Mouse (Mus musculus): ENCODE measurements around the gene Triobp. TPM values are rescaled to one million over a fixed set of nuclear protein-coding genes. Genes with fewer than 3 reads are reported as not detected.

The Triobp gene
- polyA plus RNA-seq, 1 experiment from 2014 or later = 35.6 TPM

DNA sequence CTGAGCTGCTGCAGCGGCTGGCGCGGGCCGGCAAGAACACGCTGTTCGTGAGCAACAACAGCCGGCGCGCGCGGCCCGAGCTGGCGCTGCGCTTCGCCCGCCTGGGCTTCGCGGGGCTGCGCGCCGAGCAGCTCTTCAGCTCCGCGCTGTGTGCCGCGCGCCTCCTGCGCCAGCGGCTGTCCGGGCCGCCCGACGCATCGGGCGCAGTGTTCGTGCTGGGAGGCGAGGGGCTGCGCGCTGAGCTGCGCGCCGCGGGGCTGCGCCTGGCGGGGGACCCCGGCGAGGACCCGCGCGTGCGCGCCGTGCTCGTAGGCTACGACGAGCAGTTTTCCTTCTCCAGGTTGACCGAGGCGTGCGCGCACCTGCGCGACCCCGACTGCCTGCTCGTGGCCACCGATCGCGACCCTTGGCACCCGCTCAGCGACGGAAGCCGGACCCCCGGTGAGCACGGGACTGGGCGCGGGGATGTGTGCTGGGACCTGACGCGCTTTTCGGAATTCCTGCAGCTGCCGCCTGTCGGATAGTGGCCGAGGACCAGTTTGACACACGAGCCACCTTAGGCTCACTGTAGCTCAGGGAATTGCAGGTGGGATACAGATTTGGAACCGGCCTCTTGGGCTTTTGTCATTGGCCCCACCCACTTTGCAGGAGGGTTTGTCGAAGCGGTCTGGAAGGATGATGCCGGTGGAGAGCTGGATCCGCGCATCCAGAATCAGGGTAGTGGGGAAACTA is 33.3 kb upstream of the Triobp start:
- peak; percentile 68 for ATAC-seq
- H3K4me1 ChIP-seq = peaks cover 41% of the 10 kb centered on the region
- WGBS = under 1% methylated on average over 55 of the region's 87 CpGs
- H3K9ac ChIP-seq = peak overlapping the region; percentile 88
- H3K4me3 ChIP-seq = peak overlapping the region; percentile 81
- H3K9me3 ChIP-seq (replicated peaks) = no peaks in the 10 kb centered on the region
- peaks cover 12% of the 10 kb centered on the region for H3K36me3 ChIP-seq (ENCODE audit: poor library complexity, severe bottlenecking)
- peak overlapping the region; percentile 92 for H3K4me2 ChIP-seq
- H3K27ac ChIP-seq = peak overlapping the region; percentile 97
- no peaks in the 10 kb centered on the region for H3K27me3 ChIP-seq

DNA sequence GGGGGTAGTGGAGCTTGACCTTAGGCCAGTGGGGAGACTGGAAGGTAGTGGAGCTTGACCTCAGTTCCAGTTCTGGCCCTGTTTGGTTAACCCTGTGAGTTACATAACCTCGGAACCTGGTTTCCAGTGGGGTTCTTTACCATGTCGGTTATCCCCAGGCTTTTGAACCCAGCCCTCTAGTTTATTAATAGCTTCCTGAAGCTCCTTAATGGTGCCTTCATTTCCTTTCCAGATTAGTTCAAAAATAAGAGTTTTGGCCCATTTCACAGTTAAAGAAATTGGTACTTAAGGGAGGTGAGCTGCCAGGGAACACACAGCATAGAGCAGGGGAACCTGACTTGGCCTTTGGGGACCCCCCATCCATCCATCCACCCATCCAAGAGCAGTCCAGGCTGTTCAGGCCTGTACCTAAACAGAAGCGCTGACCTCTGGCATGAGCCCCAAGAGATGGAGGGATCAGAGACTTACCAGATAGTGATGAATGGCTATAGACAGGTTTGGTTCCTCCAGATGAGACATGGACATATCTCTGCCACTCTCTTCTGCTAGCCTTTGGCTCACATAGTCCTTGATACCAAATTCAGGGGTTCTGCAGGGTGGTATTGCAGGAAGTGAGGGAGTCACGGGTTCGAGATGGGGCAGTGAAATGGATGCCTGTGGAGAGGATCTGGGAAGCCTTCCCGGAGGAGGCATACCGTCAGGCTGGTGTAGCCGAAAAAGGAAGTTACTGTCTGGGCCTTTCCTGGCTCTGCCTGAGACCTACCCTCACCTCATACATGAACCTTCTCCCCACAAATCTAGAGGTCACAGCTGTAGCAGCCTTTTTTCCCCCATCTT is 32.5 kb upstream of the Triobp start:
- no peaks in the 10 kb centered on the region for H3K27me3 ChIP-seq
- no peak for ATAC-seq
- H3K4me1 ChIP-seq = peaks cover 41% of the 10 kb centered on the region
- peaks cover 19% of the 10 kb centered on the region for H3K36me3 ChIP-seq (ENCODE audit: poor library complexity, severe bottlenecking)
- 58% methylated on average over 8 of the region's 8 CpGs for WGBS
- H3K4me2 ChIP-seq = peak overlapping the region; percentile 92
- peak overlapping the region; percentile 81 for H3K4me3 ChIP-seq
- no peaks in the 10 kb centered on the region for H3K9me3 ChIP-seq (replicated peaks)
- H3K9ac ChIP-seq = peak overlapping the region; percentile 88
- peak overlapping the region; percentile 97 for H3K27ac ChIP-seq

DNA sequence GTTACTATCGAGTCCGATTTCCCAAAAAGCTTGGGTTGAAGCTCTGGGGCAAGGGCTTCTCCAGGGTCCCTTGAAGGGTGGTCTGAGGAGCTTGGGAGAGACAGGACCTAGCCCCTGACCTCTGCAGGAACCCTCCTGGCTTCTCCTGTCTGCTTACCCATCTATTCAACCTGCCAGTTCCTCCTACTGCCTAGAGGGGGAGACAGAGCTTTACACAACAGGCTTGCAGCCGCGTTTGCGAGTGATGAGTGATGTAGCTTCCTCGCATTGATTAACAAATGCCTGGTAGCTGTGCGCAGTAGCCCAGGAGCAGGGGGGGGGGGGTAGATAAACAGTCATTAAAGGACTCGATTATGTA is 31.9 kb upstream of the Triobp start:
- H3K27ac ChIP-seq = peak overlapping the region; percentile 76; the same call in 1 of the 2 replicates
- ATAC-seq = peak; percentile 34
- WGBS = 7% methylated on average over 8 of the region's 8 CpGs

DNA sequence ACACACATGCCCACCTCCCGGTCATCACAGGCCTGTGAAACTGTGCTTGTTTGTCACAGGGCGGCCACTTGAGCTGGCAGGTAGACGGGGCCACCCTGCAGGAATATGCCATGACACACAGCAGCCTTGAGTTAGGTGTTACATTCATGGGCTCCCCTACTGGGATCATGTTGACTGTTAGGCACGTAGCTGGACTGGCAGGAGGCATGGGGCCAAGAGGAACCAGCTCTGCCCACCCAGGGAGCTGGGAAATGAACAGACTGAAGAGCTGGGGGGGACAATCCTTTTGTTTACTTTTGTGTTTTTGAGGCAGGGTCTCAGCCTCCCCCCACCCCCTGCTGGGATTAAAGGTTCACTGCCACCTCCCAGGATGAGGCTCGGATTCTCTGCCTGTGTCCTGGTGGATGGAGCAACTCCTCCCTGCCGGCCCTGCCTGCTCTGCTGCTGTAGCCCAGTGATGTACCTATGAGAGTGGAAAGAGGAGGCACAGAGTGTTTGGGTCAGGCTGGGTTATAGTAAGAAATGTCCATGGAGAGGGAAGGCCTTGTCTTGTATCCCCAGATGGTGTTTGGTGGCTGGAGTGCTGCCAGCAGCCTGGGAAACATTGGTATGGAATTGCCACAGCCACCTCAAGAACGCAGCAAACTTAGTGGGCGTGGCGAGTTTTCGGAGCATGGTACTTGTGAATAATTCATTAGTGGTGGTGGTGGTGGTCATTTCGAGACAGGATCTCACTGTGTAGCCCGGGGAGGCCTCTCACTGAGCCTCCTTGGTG is 31.3 kb upstream of the Triobp start:
- WGBS = 41% methylated on average over 12 of the region's 12 CpGs
- ATAC-seq = no peak; the same call in 1 of the 2 replicates
- peaks cover 19% of the 10 kb centered on the region for H3K36me3 ChIP-seq (ENCODE audit: poor library complexity, severe bottlenecking)
- H3K9me3 ChIP-seq (replicated peaks) = no peaks in the 10 kb centered on the region
- H3K27me3 ChIP-seq = no peaks in the 10 kb centered on the region
- H3K4me3 ChIP-seq = peak overlapping the region; percentile 81
- peak overlapping the region; percentile 76 for H3K27ac ChIP-seq
- H3K4me1 ChIP-seq = peaks cover 41% of the 10 kb centered on the region
- H3K4me2 ChIP-seq = peak overlapping the region; percentile 92
- H3K9ac ChIP-seq = peak overlapping the region; percentile 88

More for the DNA sequence above, 31.9 kb upstream of the Triobp start:
- Histone ChIP-seq H3K9me3 (replicated peaks) (no peaks in the 10 kb centered on the region), H3K4me3 (peak overlapping the region; percentile 81), H3K27me3 (no peaks in the 10 kb centered on the region), H3K9ac (peak overlapping the region; percentile 88), H3K4me1 (peaks cover 41% of the 10 kb centered on the region), H3K4me2 (peak overlapping the region; percentile 92), H3K36me3 (ENCODE audit: poor library complexity, severe bottlenecking) (peaks cover 19% of the 10 kb centered on the region)

DNA sequence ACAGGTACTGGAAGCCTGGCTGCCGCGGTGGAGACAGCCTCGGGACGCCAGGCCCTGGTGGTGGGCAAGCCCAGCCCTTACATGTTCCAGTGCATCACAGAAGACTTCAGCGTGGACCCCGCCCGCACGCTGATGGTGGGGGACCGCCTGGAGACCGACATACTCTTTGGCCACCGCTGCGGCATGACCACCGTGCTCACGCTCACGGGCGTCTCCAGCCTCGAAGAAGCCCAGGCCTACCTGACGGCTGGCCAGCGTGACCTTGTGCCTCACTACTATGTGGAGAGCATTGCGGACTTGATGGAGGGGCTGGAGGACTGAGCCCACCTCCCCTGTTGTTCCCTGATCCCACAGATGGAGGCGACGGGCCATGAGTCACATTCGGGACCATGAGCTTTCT is 29.4 kb upstream of the Triobp start:
- H3K9ac ChIP-seq = no peak overlapping the region
- H3K27me3 ChIP-seq = no peaks in the 10 kb centered on the region
- H3K27ac ChIP-seq = no peak overlapping the region
- no peak for ATAC-seq
- H3K4me3 ChIP-seq = no peak overlapping the region
- H3K9me3 ChIP-seq (replicated peaks) = no peaks in the 10 kb centered on the region
- 94% methylated on average over 23 of the region's 23 CpGs for WGBS
- H3K4me2 ChIP-seq = no peak overlapping the region
- H3K4me1 ChIP-seq = peaks cover 34% of the 10 kb centered on the region
- H3K36me3 ChIP-seq (ENCODE audit: poor library complexity, severe bottlenecking) = peaks cover 19% of the 10 kb centered on the region

DNA sequence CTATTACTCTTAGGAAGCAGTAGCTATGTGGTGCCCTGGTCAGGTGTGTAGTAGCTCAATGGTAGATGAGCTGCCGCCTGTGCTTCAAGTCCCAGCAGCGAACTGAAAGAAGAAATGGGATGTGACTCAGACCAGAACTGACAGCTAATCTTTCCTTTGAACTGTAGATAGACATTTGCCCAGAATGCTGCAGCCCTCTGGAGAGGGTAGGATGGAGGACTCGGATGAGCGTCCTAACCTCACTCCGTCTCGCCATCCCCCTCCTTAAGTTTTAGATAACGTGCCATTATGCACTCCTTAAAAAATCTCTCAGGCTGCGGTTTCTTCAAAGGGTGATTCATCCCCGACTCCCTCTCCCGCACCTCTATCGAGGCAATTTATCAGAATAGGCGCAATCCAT is 27.6 kb upstream of the Triobp start:
- Histone ChIP-seq H3K4me3 (no peak overlapping the region), H3K4me1 (peaks cover 25% of the 10 kb centered on the region), H3K27me3 (no peaks in the 10 kb centered on the region), H3K9ac (no peak overlapping the region), H3K27ac (no peak overlapping the region), H3K4me2 (no peak overlapping the region), H3K36me3 (ENCODE audit: poor library complexity, severe bottlenecking) (peaks cover 19% of the 10 kb centered on the region), H3K9me3 (replicated peaks) (no peaks in the 10 kb centered on the region)
- no peak for ATAC-seq
- 89% methylated on average over 12 of the region's 12 CpGs for WGBS

DNA sequence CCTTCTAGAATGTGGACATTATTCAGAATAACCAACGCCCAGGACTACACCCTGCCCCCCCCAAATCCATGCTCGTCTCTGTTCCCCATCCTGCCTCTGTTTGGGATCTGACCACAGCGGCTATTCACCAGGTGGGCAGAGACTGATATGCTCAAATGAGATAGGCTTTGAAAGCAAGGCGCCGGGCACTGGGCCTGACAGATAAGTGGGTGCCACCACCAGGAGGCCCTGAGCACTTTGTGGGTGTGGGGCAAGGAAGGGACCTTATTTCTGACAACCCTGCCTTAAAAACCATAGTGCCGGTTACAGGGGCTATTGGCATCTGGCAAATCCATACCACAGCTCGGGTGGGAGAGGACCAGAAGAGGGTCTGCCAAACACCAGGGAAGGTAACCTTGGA is 24.8 kb upstream of the Triobp start:
- Histone ChIP-seq H3K27ac (no peak overlapping the region), H3K4me3 (no peak overlapping the region), H3K4me2 (no peak overlapping the region), H3K4me1 (peaks cover 24% of the 10 kb centered on the region), H3K9me3 (replicated peaks) (no peaks in the 10 kb centered on the region), H3K9ac (no peak overlapping the region), H3K27me3 (peaks cover 11% of the 10 kb centered on the region), H3K36me3 (ENCODE audit: poor library complexity, severe bottlenecking) (peaks cover 18% of the 10 kb centered on the region)
- 91% methylated on average over 7 of the region's 7 CpGs for WGBS
- no peak for ATAC-seq

DNA sequence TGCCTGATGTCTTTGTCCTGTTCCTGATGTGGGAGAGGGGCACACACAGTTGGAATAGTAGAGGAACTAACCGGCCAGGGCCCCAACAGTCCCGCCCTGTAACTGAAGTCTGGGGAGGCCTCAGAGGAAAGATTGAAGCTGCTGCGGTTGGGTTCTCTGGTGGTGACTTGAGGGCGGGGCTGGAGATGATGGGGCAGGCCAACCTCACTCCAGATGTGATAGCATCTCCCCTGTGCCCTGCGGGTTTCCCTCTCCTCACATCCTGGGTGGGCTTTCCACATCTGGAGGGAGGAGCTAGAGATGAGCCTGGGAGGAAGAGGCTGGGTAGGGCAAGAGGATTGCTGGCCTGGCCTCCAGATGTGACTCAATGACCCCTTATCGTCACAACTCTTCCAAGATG is 23.9 kb upstream of the Triobp start:
- Histone ChIP-seq H3K4me1 (peaks cover 32% of the 10 kb centered on the region), H3K4me3 (no peak overlapping the region), H3K27ac (no peak overlapping the region), H3K9me3 (replicated peaks) (no peaks in the 10 kb centered on the region), H3K9ac (no peak overlapping the region), H3K36me3 (ENCODE audit: poor library complexity, severe bottlenecking) (peaks cover 11% of the 10 kb centered on the region), H3K4me2 (no peak overlapping the region), H3K27me3 (peaks cover 11% of the 10 kb centered on the region)
- no peak for ATAC-seq
- WGBS = 84% methylated on average over 6 of the region's 6 CpGs

DNA sequence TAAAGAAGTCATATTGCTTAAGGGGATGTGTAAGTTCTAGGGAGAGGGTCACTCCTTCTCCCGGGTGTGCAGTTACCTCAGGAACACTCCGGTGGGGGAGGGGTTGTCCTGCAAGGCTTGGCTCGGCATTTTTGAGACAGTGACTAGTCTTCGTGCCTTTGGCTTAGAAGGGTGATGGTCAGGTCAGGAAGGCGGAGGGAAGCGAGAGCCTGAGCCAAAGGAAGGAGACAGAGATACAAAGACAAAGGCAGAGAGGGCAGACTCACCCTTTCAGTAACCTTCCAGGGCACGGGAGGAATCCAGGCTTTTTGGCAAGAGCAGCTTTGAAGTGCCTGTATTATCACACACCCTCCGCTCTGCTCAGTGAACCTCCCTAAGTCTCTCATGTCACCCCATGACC is 22.4 kb upstream of the Triobp start:
- WGBS = 45% methylated on average over 8 of the region's 8 CpGs
- H3K4me1 ChIP-seq = peaks cover 32% of the 10 kb centered on the region
- ATAC-seq = no peak
- peaks cover 11% of the 10 kb centered on the region for H3K27me3 ChIP-seq
- no peaks in the 10 kb centered on the region for H3K9me3 ChIP-seq (replicated peaks)
- H3K9ac ChIP-seq = no peak overlapping the region
- H3K36me3 ChIP-seq (ENCODE audit: poor library complexity, severe bottlenecking) = no peaks in the 10 kb centered on the region
- H3K27ac ChIP-seq = no peak overlapping the region
- no peak overlapping the region for H3K4me3 ChIP-seq
- no peak overlapping the region for H3K4me2 ChIP-seq

DNA sequence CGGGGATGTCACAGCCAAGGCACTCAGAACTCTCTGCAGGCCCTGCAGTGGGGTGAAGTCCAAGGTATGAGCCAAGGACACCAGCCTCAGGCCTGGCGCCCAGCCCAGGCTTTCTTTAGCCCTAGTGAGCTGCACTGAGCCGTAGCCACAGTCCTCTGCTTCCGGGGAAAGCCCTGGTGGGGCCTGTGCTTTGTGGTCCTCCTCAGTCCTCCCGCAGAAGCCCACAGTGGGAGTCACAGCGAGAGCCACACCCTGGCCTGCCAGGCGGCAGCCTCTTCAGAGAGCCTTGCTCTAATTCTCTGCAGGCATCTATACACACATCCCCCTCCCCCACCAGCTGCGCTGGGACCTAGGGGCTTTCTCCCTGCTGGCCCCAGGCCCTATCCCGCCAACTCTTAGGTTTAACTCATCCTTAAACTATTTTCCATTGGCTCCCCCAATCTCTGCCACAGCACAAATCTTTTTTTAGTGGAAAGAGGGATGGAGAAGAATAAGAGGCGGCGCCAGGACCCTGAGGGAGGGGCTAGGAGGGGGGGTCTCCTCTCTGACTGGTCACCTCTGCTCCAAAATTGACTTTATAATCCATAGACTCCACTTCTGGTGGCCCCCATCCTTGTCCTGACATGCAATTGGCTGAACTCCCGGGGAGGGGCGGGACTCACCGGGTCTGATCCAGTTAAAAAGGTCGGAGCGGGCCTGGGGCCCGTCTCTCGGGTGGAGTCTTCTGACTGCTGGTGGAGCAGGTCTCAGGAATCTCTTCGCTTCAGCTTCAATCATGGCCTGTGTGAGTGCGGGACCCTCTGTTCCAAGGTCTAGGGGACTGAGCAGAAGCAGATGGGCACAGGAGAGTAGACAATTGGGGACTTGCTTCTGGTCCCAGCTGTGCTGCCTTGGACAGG is 21.3 kb upstream of the Triobp start, which contains the start of gene Lgals1:
Gene Lgals1 (plus strand): TSS at position 705 of the 899 bp plus-strand sequence.
- ATAC-seq = peak; percentile 55
- H3K27me3 ChIP-seq = peaks cover 11% of the 10 kb centered on the region
- H3K4me2 ChIP-seq = peak within 1 kb of the TSS; percentile 64
- peaks cover 32% of the 10 kb centered on the region for H3K4me1 ChIP-seq
- 6% methylated on average over 20 of the region's 20 CpGs for WGBS
- H3K9ac ChIP-seq = peak within 1 kb of the TSS; percentile 46
- no peaks in the 10 kb centered on the region for H3K9me3 ChIP-seq (replicated peaks)
- H3K36me3 ChIP-seq (ENCODE audit: poor library complexity, severe bottlenecking) = no peaks in the 10 kb centered on the region
- peak within 1 kb of the TSS; percentile 41 for H3K27ac ChIP-seq
- peak within 1 kb of the TSS; percentile 30 for H3K4me3 ChIP-seq
